Mouse (Mus musculus) ES-E14 (cell line): ENCODE measurements around the gene Il17f.

Experiments used
- CHD2 ChIP-seq: IDR thresholded peaks from 2 replicates; pipeline ENCODE4 v1.6.1; 2014; ENCODE audit warnings: mild to moderate bottlenecking, low read depth, low read length, inconsistent platforms
- HCFC1 ChIP-seq: IDR thresholded peaks from 2 replicates; pipeline ENCODE4 v1.6.1; 2012; ENCODE audit warnings: low read length, inconsistent platforms, borderline replicate concordance; ENCODE audit not compliant: insufficient read depth
- MAFK ChIP-seq: IDR thresholded peaks from 2 replicates; pipeline ENCODE4 v1.6.1; 2014; ENCODE audit warnings: mild to moderate bottlenecking, low read depth, low read length, inconsistent platforms; ENCODE audit not compliant: insufficient read depth
- ZNF384 ChIP-seq: IDR thresholded peaks from 2 replicates; pipeline ENCODE4 v1.6.1; 2012; ENCODE audit warnings: low read depth, low read length, inconsistent platforms

GRCm38 (mm10) chr1:20736572-20736971, 53.8 kb downstream of the Il17f start:
- TF ChIP-seq ZNF384 (no peak), MAFK (no peak), HCFC1 (no peak), CHD2 (no peak)
